ENCODE assay signal across 8 mouse cellular contexts in genomic region chr4:127021151-127021945, GRCm38 (mm10). TPM values are rescaled to one million over a fixed set of nuclear protein-coding genes. Genes with fewer than 3 reads are reported as not detected.
DNase-seq lines count a peak whose midpoint lies in the region; ATAC-seq and TF ChIP-seq lines count a peak whose summit lies in the region.

Gene Sfpq, plus strand, starts transcription at chr4:127021324.

- H3K9me3 ChIP-seq in hindbrain, embryonic 13.5 days, result no peaks in the 10 kb centered on the region

- H3K36me3 ChIP-seq in hindbrain, embryonic 13.5 days, result peaks cover 21% of the 10 kb centered on the region

- POLR2A ChIA-PET in Patski (lab: Charles Lee), result interaction anchor here (1.0 to 1.1 kb wide), 2 partner anchors 14 to 56 kb away, joined by 3 to 6 read pairs; partner anchors contain the start of gene Zmym6

- H3K27ac ChIP-seq in hindbrain, embryonic 13.5 days, result peak within 1 kb of the TSS; percentile 98

- WGBS in hindbrain, embryonic 13.5 days, result under 1% methylated on average over 82 of the region's 87 CpGs

- TF ChIP-seq CTCF in Patski (IDR thresholded peaks at IDR 0.05), result no peak

- CTCF ChIA-PET in Patski (lab: Charles Lee), result no interaction called here

- peak; percentile 98 for DNase-seq in Patski (ENCODE audit: low read depth, low spot score)
- peak; percentile 100 for DNase-seq in cerebellum, postnatal 14 days
- DNase-seq in frontal cortex, postnatal 14 days (ENCODE audit: low spot score in 2 of 2), result peak; percentile 98 to 100
- peak; percentile 100 for DNase-seq in layer of hippocampus, postnatal 25 days (ENCODE audit: extremely low spot score in 1 of 2, low spot score in 1 of 2)
- DNase-seq in lung, postnatal 25 days (ENCODE audit: low spot score), result peak; percentile 99
- DNase-seq in retina, embryonic 14.5 days (ENCODE audit: low spot score), result peak; percentile 100
- peak; percentile 97 for DNase-seq in thymus, postnatal 4 days

- H3K9ac ChIP-seq in hindbrain, embryonic 13.5 days, result peak within 1 kb of the TSS; percentile 100

- H3K4me1 ChIP-seq in hindbrain, embryonic 13.5 days (replicated peaks), result peaks cover 33% of the 10 kb centered on the region

- ATAC-seq in Patski, result peak; percentile 89
- ATAC-seq in hindbrain, embryonic 13.5 days (ENCODE audit: low FRiP score), result peak; percentile 96

- H3K27me3 ChIP-seq in Patski, result no peaks in the 10 kb centered on the region
- H3K27me3 ChIP-seq in hindbrain, embryonic 13.5 days, result no peaks in the 10 kb centered on the region

- H3K4me2 ChIP-seq in hindbrain, embryonic 13.5 days, result peak within 1 kb of the TSS; percentile 98

- in situ Hi-C loops in Patski (cut with MboI; ENCODE audit: low pct_unique_long_range_greater_than_20kb), result no loop called here

- peak within 1 kb of the TSS; percentile 99 for H3K4me3 ChIP-seq in hindbrain, embryonic 13.5 days

RNA-seq across cellular contexts. Expression of gene Sfpq, which starts in this region (rescaled TPM):
- polyA plus RNA-seq in Patski (2021), result 312 TPM
- 89.3 and 89.9 TPM in 2 replicates for polyA plus RNA-seq in hindbrain, embryonic 13.5 days (2015; fragmentation: Nextera tagmentation; extraction: Ambion mirVana)
- total RNA-seq in layer of hippocampus, postnatal 25 days (2021), result 100 to 1,000 TPM; 235 to 287 TPM

Comparison
In these comparisons a context has a peak if more than half of its experiments do, and no peak if none do; other contexts are left out.
1. Peak in every context shown above with its lines: DNase-seq, ATAC-seq, H3K4me3 ChIP-seq and H3K27ac ChIP-seq.